Mouse (Mus musculus): Measurements from ENCODE around the gene Pla2g4f. TPM values are rescaled to one million over a fixed set of nuclear protein-coding genes. Genes with fewer than 3 reads are reported as not detected.

Gene Pla2g4f
- polyA plus RNA-seq, 1 experiment from 2014 or later, result 0.11 TPM

DNA sequence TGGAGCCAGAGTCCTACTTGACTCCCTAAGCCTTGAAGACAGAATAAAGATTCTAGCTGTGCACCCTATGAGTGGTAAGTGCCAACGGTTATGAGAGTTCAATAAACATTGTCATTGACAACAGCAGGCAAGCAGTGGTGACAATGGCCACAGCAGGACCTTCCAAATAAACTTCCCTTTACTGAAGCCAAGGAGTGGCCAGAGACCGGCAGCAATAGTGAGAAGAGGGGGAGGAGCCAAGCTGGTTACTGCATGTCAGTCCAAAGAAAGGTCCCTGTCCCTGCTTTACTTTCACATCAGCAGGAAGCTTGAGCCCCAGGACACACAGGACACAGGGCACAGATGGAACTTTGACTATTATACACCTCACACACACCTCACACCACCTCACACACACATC is 17.8 kb downstream of the Pla2g4f start:
- Histone ChIP-seq H3K4me1 (ENCODE audit: insufficient read depth) (no peaks in the 10 kb centered on the region), H3K27ac (ENCODE audit: low read depth) (no peak overlapping the region), H3K9me3 (ENCODE audit: low read depth, low read length) (no peaks in the 10 kb centered on the region), H3K27me3 (ENCODE audit: insufficient read depth, low read length) (no peaks in the 10 kb centered on the region), H3K9ac (no peak overlapping the region), H3K4me3 (ENCODE audit: low read depth, low read length) (no peak overlapping the region), H3K4me2 (no peak overlapping the region), H3K36me3 (ENCODE audit: insufficient read depth) (no peaks in the 10 kb centered on the region)
- TF ChIP-seq CTCF (IDR thresholded peaks at IDR 0.05; ENCODE audit: low read depth), result no peak
- 21% methylated on average over 2 of the region's 2 CpGs for WGBS
- DNase-seq (no peak), ATAC-seq (ENCODE audit: insufficient read depth) (no peak)

DNA sequence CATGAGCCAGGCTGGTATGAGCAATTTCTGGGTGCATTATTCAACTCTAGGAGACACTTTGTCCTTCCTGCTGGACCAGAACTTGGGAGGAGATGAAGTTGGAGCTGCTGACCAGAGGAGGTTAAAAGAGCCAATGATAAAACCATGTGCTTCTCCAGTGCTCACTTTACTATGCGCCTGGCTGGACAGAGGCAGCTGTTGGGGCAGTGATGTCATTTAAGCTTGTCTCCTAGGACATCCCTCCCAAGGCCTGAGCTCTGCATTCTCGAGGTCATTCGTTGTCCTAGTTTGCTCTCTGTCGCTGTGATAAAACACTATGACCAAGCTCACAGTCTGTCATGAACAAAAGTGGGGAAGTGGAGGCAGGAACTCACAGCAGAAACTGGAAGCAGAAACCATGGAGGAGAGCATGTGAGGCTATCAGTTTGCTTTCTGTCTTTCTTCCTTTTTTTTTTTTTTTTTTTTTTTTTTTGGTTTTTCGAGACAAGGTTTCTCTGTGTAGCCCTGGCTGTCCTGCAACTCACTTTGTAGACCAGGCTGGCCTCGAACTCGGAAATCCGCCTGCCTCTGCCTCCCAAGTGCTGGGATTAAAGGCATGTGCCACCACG is 22.4 kb downstream of the Pla2g4f start:
- no peak overlapping the region for H3K27ac ChIP-seq (ENCODE audit: low read depth)
- H3K27me3 ChIP-seq (ENCODE audit: insufficient read depth, low read length), result no peaks in the 10 kb centered on the region
- H3K36me3 ChIP-seq (ENCODE audit: insufficient read depth), result no peaks in the 10 kb centered on the region
- DNase-seq, result no peak
- no peaks in the 10 kb centered on the region for H3K4me1 ChIP-seq (ENCODE audit: insufficient read depth)
- 80% methylated on average over 8 of the region's 9 CpGs for WGBS
- no peak overlapping the region for H3K4me2 ChIP-seq
- no peaks in the 10 kb centered on the region for H3K9me3 ChIP-seq (ENCODE audit: low read depth, low read length)
- no peak overlapping the region for H3K9ac ChIP-seq
- no peak for TF ChIP-seq CTCF (IDR thresholded peaks at IDR 0.05; ENCODE audit: low read depth)
- ATAC-seq (ENCODE audit: insufficient read depth), result no peak
- H3K4me3 ChIP-seq (ENCODE audit: low read depth, low read length), result no peak overlapping the region

DNA sequence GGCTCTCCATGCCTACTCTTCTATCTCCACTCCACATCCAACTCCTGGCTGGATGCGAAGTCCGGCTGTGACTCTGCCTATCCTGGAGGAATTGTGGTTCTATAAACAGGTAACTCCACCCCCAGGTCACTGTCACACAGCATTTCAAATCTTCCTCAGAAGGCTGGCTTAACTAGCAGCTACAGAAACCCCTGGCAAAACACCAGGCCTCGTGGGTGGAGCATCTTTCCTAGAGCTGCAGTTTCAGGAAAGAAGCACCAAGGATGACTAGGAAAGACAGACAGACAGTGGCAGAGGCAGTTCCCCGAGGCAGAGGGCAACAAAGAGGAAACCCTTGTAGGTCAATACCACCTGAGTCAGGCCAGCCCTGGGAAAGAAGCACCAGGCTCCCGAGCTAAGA is 25.0 kb downstream of the Pla2g4f start, which contains the start of gene Pla2g4d:
Gene Pla2g4d (minus strand): TSS at position 203 of the 400 bp plus-strand sequence.
- WGBS, result 67% methylated on average over 5 of the region's 5 CpGs
- H3K4me3 ChIP-seq (ENCODE audit: low read depth, low read length), result no peak within 1 kb of the TSS
- TF ChIP-seq CTCF (IDR thresholded peaks at IDR 0.05; ENCODE audit: low read depth), result no peak
- H3K4me2 ChIP-seq, result no peak within 1 kb of the TSS
- H3K27ac ChIP-seq (ENCODE audit: low read depth), result no peak within 1 kb of the TSS
- H3K9me3 ChIP-seq (ENCODE audit: low read depth, low read length), result no peaks in the 10 kb centered on the region
- H3K9ac ChIP-seq, result no peak within 1 kb of the TSS
- H3K4me1 ChIP-seq (ENCODE audit: insufficient read depth), result no peaks in the 10 kb centered on the region
- ATAC-seq (ENCODE audit: insufficient read depth) (no peak), DNase-seq (no peak)
- H3K36me3 ChIP-seq (ENCODE audit: insufficient read depth), result no peaks in the 10 kb centered on the region
- H3K27me3 ChIP-seq (ENCODE audit: insufficient read depth, low read length), result no peaks in the 10 kb centered on the region

DNA sequence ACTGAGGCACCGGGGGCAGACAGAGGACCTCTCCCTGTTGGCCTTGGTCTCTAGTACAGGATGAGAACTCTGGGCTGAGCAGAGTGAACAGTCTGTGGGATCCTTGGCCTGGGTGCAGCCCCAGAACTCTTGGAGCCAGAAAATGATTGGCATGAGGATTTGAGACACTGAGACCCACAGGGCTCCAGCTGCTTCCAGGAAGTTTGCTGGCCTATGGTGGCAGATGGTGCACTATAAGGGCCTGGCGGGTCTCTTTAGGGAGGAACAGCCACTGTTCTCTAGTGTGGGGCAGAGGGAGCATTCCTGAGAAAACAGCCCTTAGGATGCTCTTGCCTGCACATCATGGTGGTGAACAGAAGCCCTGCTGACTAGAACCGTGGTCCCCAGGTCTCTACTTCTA is 25.6 kb downstream of the Pla2g4f start:
- Histone ChIP-seq H3K9ac (no peak overlapping the region), H3K27ac (ENCODE audit: low read depth) (no peak overlapping the region), H3K4me1 (ENCODE audit: insufficient read depth) (no peaks in the 10 kb centered on the region), H3K4me3 (ENCODE audit: low read depth, low read length) (no peak overlapping the region), H3K9me3 (ENCODE audit: low read depth, low read length) (no peaks in the 10 kb centered on the region), H3K27me3 (ENCODE audit: insufficient read depth, low read length) (no peaks in the 10 kb centered on the region), H3K4me2 (no peak overlapping the region), H3K36me3 (ENCODE audit: insufficient read depth) (no peaks in the 10 kb centered on the region)
- no peak for TF ChIP-seq CTCF (IDR thresholded peaks at IDR 0.05; ENCODE audit: low read depth)
- ATAC-seq (ENCODE audit: insufficient read depth), result no peak
- 89% methylated on average over 3 of the region's 3 CpGs for WGBS
- DNase-seq, result no peak

DNA sequence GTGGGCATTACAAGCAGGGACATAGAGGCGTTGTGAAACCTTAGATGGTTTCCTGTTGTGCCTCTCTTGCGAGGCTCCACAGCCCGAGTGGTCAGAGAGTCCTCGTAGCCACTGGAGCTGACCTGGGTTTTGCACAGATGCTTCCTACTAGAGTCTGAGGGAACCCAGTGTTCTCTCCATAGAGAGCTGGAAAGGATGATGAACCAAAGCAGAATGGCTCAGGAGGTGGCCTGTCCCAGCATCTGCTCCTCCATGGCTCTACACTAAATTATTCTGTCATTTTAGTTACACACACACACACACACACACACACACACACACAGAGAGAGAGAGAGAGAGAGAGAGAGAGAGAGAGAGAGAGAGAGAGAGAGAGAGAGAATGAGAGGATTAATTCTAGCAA is 28.3 kb downstream of the Pla2g4f start:
- Histone ChIP-seq H3K36me3 (ENCODE audit: insufficient read depth) (no peaks in the 10 kb centered on the region), H3K9ac (no peak overlapping the region), H3K27me3 (ENCODE audit: insufficient read depth, low read length) (no peaks in the 10 kb centered on the region), H3K4me3 (ENCODE audit: low read depth, low read length) (no peak overlapping the region), H3K27ac (ENCODE audit: low read depth) (no peak overlapping the region), H3K4me2 (no peak overlapping the region), H3K4me1 (ENCODE audit: insufficient read depth) (no peaks in the 10 kb centered on the region), H3K9me3 (ENCODE audit: low read depth, low read length) (no peaks in the 10 kb centered on the region)
- WGBS, result 73% methylated on average over 4 of the region's 4 CpGs
- no peak for TF ChIP-seq CTCF (IDR thresholded peaks at IDR 0.05; ENCODE audit: low read depth)
- no peak for ATAC-seq (ENCODE audit: insufficient read depth)
- no peak for DNase-seq

DNA sequence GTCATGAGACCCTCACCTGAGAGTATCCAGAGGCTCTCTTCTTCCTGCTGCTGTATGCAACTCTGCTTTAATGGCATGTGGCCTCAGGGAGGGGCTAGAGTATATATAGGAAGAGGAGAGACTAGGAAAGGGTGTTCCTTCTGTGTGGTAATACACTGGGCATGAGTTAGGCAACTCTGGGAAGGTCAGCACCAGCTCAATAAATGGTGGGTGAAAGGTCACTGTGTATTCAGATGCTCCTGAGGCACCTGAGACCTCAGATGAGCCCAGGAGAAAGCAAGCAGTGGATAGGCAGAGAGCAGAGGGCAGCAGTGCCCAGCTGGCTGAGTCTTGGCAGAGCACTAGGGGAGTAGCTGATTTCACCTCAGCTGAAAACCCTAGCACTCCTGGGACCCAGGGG is 29.3 kb downstream of the Pla2g4f start:
- Histone ChIP-seq H3K36me3 (ENCODE audit: insufficient read depth) (no peaks in the 10 kb centered on the region), H3K27ac (ENCODE audit: low read depth) (no peak overlapping the region), H3K4me2 (no peak overlapping the region), H3K4me1 (ENCODE audit: insufficient read depth) (no peaks in the 10 kb centered on the region), H3K27me3 (ENCODE audit: insufficient read depth, low read length) (no peaks in the 10 kb centered on the region), H3K9me3 (ENCODE audit: low read depth, low read length) (no peaks in the 10 kb centered on the region), H3K4me3 (ENCODE audit: low read depth, low read length) (no peak overlapping the region), H3K9ac (no peak overlapping the region)
- no peak for DNase-seq
- ATAC-seq (ENCODE audit: insufficient read depth), result no peak
- no peak for TF ChIP-seq CTCF (IDR thresholded peaks at IDR 0.05; ENCODE audit: low read depth)

DNA sequence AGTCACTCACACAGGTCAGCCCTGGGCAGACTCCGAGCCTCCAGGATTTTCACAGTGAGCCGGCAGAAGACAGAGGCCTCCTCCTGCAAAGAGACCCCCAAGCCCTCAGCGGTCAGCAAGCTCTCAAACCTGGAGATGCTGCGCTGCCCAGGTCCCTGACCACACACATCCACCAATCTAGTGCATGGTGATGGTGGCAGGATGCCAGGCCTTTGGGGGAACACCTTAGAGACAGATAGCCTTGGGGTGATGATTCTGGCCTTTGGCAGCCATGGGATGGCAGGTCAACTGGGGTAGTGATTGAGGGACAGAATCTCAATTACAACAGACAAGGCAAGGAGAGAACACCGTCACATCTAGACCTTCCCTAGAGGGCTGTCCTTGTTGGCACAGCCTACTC is 29.9 kb downstream of the Pla2g4f start:
- no peak for TF ChIP-seq CTCF (IDR thresholded peaks at IDR 0.05; ENCODE audit: low read depth)
- ATAC-seq (ENCODE audit: insufficient read depth) (no peak), DNase-seq (no peak)
- H3K4me3 ChIP-seq (ENCODE audit: low read depth, low read length), result no peak overlapping the region
- 77% methylated on average over 5 of the region's 5 CpGs for WGBS
- no peak overlapping the region for H3K9ac ChIP-seq
- H3K4me1 ChIP-seq (ENCODE audit: insufficient read depth), result no peaks in the 10 kb centered on the region
- H3K27me3 ChIP-seq (ENCODE audit: insufficient read depth, low read length), result no peaks in the 10 kb centered on the region
- H3K9me3 ChIP-seq (ENCODE audit: low read depth, low read length), result no peaks in the 10 kb centered on the region
- no peak overlapping the region for H3K27ac ChIP-seq (ENCODE audit: low read depth)
- no peak overlapping the region for H3K4me2 ChIP-seq
- H3K36me3 ChIP-seq (ENCODE audit: insufficient read depth), result no peaks in the 10 kb centered on the region

DNA sequence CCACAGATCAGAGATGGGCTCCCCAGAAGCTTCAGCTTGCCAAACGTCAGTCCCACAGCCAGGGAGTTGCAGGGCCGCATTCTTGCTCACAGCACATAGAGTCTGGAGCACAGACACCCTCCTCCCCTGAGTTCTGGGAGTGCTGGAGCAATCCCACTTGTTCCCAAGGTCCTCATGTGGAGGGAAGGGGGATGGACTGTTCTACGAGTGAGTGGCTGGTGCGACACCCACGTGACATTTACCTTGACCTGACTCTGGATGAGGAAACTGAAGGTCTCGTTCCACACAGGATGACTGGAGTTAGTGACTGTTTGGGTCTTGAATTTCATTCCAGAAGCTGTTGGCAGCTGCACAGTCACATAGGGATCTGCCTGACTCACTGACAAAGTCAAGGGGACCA is 30.4 kb downstream of the Pla2g4f start:
- no peaks in the 10 kb centered on the region for H3K4me1 ChIP-seq (ENCODE audit: insufficient read depth)
- 38% methylated on average over 6 of the region's 6 CpGs for WGBS
- DNase-seq, result no peak

More for the DNA sequence above, 30.4 kb downstream of the Pla2g4f start:
- Histone ChIP-seq H3K27me3 (ENCODE audit: insufficient read depth, low read length) (no peaks in the 10 kb centered on the region), H3K36me3 (ENCODE audit: insufficient read depth) (no peaks in the 10 kb centered on the region), H3K4me3 (ENCODE audit: low read depth, low read length) (no peak overlapping the region), H3K27ac (ENCODE audit: low read depth) (no peak overlapping the region), H3K4me2 (no peak overlapping the region), H3K9ac (no peak overlapping the region), H3K9me3 (ENCODE audit: low read depth, low read length) (no peaks in the 10 kb centered on the region)
- ATAC-seq (ENCODE audit: insufficient read depth), result no peak
- no peak for TF ChIP-seq CTCF (IDR thresholded peaks at IDR 0.05; ENCODE audit: low read depth)

Data from lung, embryonic 14.5 days (tissue).